Mouse (Mus musculus) layer of hippocampus, adult 11-12 months (tissue): ENCODE measurements at regions not wholly inside any gene's neighbourhood (a gene's known extent, or its start where the extent isn't known, plus 50 kb on each side); places are given as distances from the start of the nearest gene placed in this dataset.

ENCODE experiments used
- DNase-seq: peaks from one replicate; pipeline ENCODE4 v3.0.0; 2022; ENCODE audit warnings: low spot score

- no peak for DNase-seq
Measured at GRCm38 (mm10) chrX:161426625-161427024, 139.4 kb downstream of the Gm15262 start.

- no peak for DNase-seq
Measured at GRCm38 (mm10) chrX:161428012-161428411, 140.8 kb downstream of the Gm15262 start.

DNA sequence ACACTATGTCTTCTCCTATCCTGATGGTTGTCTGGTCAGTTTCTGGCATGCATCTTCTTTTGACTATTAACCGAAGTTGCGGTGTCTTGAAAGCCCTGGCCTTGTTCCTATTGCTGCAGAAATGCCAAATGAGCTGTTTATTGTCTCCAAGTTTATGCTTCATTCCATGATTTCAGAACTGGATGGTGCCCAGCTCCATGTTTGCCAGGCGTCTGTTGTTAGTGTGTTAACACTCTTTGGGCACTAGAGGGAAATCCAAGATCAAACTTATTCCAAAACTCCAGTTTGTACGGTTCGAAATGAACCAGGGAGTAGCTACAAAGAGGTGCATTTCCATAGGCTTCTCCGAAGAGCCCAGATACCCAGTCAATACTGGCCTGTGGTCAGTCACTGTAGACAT is 148.1 kb downstream of the Gm15262 start:
- peak; percentile 4 for DNase-seq
